Mouse (Mus musculus) stomach, postnatal 0 days (tissue): ENCODE measurements at regions not wholly inside any gene's neighbourhood (a gene's known extent, or its start where the extent isn't known, plus 50 kb on each side); places are given as distances from the start of the nearest gene placed in this dataset.

ENCODE experiments used
- CTCF ChIP-seq: IDR thresholded peaks from 2 replicates; pipeline ENCODE4 v1.5.1; 2016; ENCODE audit warnings: antibody characterized with exemption, low read depth, mild to moderate bottlenecking, moderate library complexity
- EP300 ChIP-seq: optimal IDR thresholded peaks from 2 replicates; pipeline ENCODE3; 2016; ENCODE audit warnings: antibody characterized with exemption

- no peak for TF ChIP-seq CTCF
- TF ChIP-seq EP300: no peak
Observed at GRCm38 (mm10) chr4:101316061-101316460, 51.0 kb upstream of the Jak1 start.
